Mouse (Mus musculus) spleen, postnatal 4 days (tissue): ENCODE data around the gene Lpcat2b.
"Not testable (repeated sequence)": the region's sequence is repeated elsewhere in the genome, so short reads cannot be mapped to it uniquely, and the experiment has no call there.

Source experiments
- DNase-seq, 2 experiments: peaks; one replicate each; pipeline ENCODE4 v3.0.0; 2022; ENCODE audit warnings: low spot score in 2 of 2

Lpcat2b gene

GRCm38 (mm10) chr5:107431249-107431648 is at the start of gene Lpcat2b:
Gene Lpcat2b (plus strand): TSS chr5:107431549.
- no peak for DNase-seq

GRCm38 (mm10) chr5:107386448-107386847 is 44.9 kb upstream of the Lpcat2b start:
- not testable (repeated sequence) for DNase-seq

- no peak for DNase-seq
Measured at GRCm38 (mm10) chr5:107387788-107388187, 43.6 kb upstream of the Lpcat2b start.

GRCm38 (mm10) chr5:107389373-107389772 is 42.0 kb upstream of the Lpcat2b start:
- no peak for DNase-seq

GRCm38 (mm10) chr5:107394437-107394836 is 36.9 kb upstream of the Lpcat2b start:
- no peak for DNase-seq

- DNase-seq = no peak
Measured at GRCm38 (mm10) chr5:107402436-107402835, 28.9 kb upstream of the Lpcat2b start, which contains the start of gene Ephx4. Gene Ephx4 (plus strand): TSS chr5:107402736.

- peak in 1 of 2 experiments; percentile 63 for DNase-seq
Measured at GRCm38 (mm10) chr5:107403011-107403946, 28.1 kb upstream of the Lpcat2b start.

- DNase-seq = no peak
Measured at GRCm38 (mm10) chr5:107403947-107404684, 27.2 kb upstream of the Lpcat2b start.

GRCm38 (mm10) chr5:107405361-107405760 is 26.0 kb upstream of the Lpcat2b start:
- DNase-seq = no peak

- DNase-seq = no peak
Measured at GRCm38 (mm10) chr5:107410305-107410704, 21.0 kb upstream of the Lpcat2b start.

GRCm38 (mm10) chr5:107411326-107411725 is 20.0 kb upstream of the Lpcat2b start:
- no peak for DNase-seq

GRCm38 (mm10) chr5:107412285-107412684 is 19.1 kb upstream of the Lpcat2b start:
- no peak for DNase-seq

- DNase-seq = no peak
Measured at GRCm38 (mm10) chr5:107415098-107415497, 16.3 kb upstream of the Lpcat2b start.

- DNase-seq = no peak
Measured at GRCm38 (mm10) chr5:107421676-107422075, 9.7 kb upstream of the Lpcat2b start.

GRCm38 (mm10) chr5:107434001-107434400 is 2.7 kb downstream of the Lpcat2b start:
- no peak for DNase-seq

- DNase-seq = no peak
Measured at GRCm38 (mm10) chr5:107436185-107436584, 4.8 kb downstream of the Lpcat2b start.

GRCm38 (mm10) chr5:107436587-107437209 is 5.3 kb downstream of the Lpcat2b start:
- DNase-seq = no peak

GRCm38 (mm10) chr5:107437464-107438281 is 6.3 kb downstream of the Lpcat2b start, which contains the start of gene Btbd8:
Gene Btbd8 (plus strand): TSS chr5:107437997.
- DNase-seq = peak; percentile 95 to 99

GRCm38 (mm10) chr5:107438353-107438752 is 7.0 kb downstream of the Lpcat2b start:
- DNase-seq = no peak

- no peak for DNase-seq
Measured at GRCm38 (mm10) chr5:107441881-107442280, 10.5 kb downstream of the Lpcat2b start.

- no peak for DNase-seq
Measured at GRCm38 (mm10) chr5:107444251-107444650, 12.9 kb downstream of the Lpcat2b start.
